Mouse (Mus musculus) neutrophil, adult 5-6 weeks (primary cell): ENCODE measurements at regions not wholly inside any gene's neighbourhood (a gene's known extent, or its start where the extent isn't known, plus 50 kb on each side); places are given as distances from the start of the nearest gene placed in this dataset.

ENCODE experiments used
- ATAC-seq: fragments of 151-379, 151-347 bp; 2 replicates; pipeline ENCODE4 v1.8.0; 2017; ENCODE audit warnings: mild to moderate bottlenecking, moderate TSS enrichment; ENCODE audit not compliant: insufficient number of reproducible peaks, poor library complexity, low FRiP score, severe bottlenecking; ENCODE audit errors: extremely low read depth

DNA sequence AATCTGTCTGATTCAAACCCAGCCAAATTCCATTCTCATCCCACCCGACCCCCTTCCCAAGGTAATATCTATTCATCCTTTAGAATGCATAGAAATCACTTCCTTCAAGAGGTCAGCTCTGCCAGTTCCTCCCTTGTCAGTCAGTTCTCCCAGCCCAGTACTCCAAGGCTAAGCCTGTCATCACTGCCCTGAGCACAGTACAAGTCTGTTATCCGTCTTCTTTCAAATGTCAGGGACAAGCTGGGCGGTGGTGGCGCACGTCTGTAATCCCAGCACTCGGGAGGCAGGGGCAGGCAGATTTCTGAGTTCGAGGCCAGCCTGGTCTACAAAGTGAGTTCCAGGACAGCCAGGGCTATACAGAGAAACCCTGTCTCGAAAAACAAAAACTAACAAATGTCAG lies 75.9 kb upstream of the Tbx3 start:
- ATAC-seq: no peak

DNA sequence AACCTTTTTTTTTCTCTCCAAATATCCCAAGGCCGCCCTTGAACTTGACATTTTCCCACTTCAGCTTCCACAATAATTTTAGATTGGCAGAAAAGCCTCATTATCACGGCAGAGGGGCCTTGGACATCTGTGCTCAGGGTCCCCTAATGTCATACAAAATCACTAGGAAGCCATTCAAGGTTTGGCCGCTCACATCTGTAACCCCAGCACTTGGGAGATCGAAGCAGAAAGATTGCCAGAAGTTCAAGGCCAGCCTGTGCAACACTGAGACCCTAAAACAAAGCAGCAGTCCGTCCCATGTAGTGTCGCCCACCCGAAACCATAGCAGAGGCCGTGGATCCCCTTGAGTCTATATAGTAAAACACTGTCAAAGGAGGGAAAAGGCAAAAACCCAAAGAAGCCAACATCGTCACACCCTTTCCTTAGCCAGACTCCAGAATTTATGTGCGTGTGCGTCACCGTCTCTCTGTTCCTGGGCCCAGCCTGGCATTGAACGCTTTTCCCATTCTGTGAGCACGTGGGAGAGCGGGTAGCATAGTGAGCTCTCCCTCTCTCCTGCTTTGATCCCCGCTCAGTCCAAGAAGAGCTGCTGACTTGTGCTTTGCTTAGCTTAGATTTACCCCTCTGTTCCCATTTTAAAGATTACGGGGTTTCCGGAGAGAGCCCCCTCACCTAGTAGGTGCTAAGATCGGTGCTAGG lies 74.0 kb upstream of the Tbx3 start:
- ATAC-seq: no peak

DNA sequence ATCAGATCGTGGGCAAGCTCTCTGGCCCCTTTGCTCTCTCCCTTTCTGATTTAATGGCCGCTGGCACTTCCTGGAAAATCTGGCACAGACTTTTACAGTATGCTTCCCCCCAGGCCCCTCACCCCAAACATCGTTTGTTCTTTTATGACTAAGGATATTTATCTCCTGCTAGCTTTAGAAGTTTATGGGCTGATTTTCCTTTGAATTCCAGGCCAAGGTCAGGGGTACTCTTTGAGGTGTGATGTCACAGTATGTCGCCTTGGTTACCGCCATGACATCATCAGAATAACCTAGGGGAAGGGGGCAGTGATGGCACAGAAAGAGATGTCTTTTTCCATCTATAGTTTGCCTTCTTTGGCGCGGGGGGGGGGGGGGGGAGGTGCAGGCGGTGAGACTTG lies 73.5 kb upstream of the Tbx3 start:
- no peak for ATAC-seq

DNA sequence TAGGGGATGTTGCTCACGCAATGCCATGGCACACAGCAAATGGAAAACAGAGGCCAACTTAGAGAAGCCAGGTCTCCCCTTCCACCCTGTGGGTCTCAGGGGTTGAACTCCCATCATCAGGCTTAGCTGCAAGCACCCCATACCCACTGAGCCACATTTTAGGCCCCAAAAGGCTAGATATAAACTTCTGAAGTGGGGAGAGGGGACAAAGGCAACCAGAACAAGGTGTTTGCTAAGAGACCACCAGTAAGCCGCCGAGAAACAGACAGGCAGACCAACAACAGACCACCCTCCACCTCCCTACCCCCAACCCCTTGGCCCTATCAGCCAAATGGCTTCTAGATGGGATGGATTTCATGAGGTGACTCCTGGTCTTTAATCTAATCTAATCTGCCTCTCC lies 72.9 kb upstream of the Tbx3 start:
- ATAC-seq: no peak

DNA sequence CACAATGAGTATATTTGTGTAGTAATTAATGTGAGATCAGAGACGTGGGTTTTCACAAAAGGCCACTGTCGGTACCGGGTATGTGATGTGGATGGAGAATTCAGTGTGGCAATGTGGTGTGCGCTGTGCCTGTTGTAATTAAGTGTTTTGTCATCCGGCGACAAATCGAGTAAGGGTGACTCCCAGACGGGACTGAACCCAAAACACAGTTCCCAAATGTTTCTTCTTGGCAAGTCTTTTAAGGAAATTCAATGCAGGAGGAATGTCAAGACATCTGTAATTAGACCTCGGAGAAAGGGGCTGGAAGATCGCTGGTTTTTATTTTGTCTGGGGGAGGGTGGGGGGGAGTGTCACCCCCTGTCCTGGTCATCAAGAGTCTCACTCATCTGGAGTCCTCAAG lies 72.3 kb upstream of the Tbx3 start:
- ATAC-seq: no peak

- ATAC-seq: no peak
Observed at GRCm38 (mm10) chr5:119601390-119601789, 69.1 kb upstream of the Tbx3 start.

GRCm38 (mm10) chr5:119602001-119602400 lies 68.5 kb upstream of the Tbx3 start:
- no peak for ATAC-seq

DNA sequence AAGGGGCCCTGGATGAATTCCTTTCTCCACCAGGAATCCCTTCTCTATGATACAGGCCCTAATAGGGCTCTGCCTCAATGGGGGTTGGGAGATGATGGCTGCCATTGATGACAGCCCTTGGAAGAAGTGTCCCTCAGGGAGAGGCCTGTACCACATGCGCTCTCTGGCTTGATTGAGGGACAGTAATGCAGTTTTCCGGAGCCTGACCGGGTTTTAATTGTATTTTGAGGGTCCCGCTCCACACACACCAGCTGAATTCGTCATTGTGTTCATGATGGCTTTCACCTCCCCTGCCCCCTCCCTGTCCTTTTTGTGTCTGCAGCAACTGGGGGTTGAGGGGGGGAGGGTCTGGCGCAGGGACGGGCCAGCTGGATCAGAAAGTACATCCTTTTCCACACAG lies 65.0 kb upstream of the Tbx3 start:
- ATAC-seq: no peak

DNA sequence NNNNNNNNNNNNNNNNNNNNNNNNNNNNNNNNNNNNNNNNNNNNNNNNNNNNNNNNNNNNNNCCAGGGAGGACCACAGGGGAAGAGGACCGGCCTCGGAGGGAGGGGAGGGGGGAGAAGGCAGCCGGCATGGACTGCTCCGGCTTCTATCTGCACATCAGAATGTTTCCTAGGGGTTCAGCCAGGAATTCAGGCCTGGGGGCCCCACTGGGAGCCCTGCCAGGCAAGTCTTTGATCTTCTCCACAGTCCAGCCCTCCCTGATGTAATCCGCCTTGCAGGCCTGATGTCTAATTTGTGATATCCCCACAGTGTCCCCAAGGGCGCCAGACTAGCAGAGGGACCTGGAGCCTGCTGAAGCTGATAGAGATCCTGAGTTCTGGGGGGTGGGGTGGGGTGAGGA lies 57.1 kb upstream of the Tbx3 start:
- ATAC-seq: no peak

DNA sequence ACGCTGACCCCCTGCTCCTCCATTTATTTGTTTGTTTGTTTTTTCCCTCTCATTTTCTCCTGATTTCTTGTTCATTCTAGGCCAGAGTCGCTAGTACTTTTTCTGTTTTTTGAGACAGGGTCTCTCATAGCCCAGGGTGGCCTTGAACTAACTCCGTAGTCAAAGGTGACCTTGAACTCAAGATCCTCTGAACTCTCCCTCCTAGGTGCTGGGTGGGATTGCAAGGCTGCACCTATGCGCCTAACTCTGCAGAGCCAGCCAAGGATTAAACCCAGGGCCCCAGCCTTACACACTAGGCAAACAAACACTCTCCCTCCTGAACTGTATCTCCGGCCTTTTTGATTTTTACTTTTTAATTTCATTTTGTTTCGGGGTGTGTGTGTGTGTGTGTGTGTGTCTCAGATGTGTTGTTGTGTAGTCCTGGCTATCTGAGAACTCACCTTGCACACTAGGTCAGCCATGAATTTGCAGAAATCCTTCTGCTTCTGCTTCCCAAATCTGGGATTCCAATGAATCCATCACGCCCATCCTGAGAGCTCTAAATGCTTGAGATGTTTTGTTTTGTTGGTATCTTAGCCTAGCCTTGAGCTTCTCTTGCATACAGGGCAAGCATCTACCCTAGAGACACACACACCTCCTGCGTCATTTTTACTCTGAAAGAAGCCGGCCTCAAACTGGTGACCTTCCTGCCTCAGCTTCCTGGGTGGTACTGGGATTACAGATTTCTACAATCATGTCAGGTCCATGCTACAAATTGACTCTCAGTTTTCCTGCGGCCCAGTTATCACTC lies 56.3 kb upstream of the Tbx3 start:
- ATAC-seq: no peak

DNA sequence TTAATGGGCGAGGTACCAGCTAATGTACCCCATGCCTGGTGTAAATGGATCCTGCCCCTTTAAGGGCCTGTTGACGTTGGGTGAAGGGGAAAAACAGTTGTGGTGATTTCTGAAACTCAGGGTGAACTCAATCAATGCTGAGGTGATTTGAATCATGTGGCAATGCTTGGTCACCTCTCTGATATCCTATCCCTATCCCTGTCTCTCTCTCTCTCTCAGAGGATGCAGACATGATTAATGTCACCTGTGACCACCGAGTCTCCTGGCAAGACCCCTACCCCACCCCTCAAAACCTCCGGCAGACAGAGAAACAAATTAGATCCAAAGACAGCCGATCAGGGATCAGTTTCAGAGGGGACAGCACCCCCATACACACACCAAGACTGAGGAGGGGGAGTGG lies 54.8 kb upstream of the Tbx3 start:
- ATAC-seq: no peak

DNA sequence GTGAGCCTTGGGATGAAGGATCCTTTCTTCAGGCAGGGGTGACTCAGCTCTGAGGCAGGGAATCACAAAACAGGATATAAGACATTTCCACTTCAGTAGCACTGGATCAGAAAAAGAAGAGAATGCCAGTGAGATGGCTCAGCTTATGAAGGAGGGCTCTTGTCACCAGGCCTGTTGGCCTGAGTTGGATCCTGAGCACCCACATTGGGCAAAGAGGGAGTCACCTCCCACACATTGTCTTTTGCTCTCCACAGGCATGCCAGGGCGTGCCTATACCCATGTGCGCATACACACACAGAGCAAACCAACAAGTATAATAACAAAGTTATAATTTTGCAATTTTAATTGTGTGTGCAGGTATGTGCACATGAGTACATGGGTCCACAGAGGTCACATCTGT lies 52.6 kb upstream of the Tbx3 start:
- ATAC-seq: no peak

- ATAC-seq: no peak
Observed at GRCm38 (mm10) chr5:119619906-119620305, 50.6 kb upstream of the Tbx3 start.
